Mouse (Mus musculus) Patski (cell line): ENCODE measurements at regions not wholly inside any gene's neighbourhood (a gene's known extent, or its start where the extent isn't known, plus 50 kb on each side); places are given as distances from the start of the nearest gene placed in this dataset.

Source experiments
- ATAC-seq: fragments of 100-300 bp; one replicate; pipeline ENCODE4 v1.8.0; 2021
- CTCF ChIA-PET: fragments of 350-600 bp; sonication (Branson Sonifier 250); formaldehyde crosslinking; loops from one replicate; lab custom pipeline; 2022; ENCODE audit warnings: inconsistent platforms; lab: Charles Lee
- POLR2A ChIA-PET: fragments of 350-600 bp; sonication (Branson Sonifier 250); formaldehyde crosslinking; loops from one replicate; lab custom pipeline; 2022; ENCODE audit warnings: antibody characterized with exemption, inconsistent platforms; lab: Charles Lee
- DNase-seq: peaks from one replicate; pipeline ENCODE4 v3.0.0-alpha.2; 2011; ENCODE audit warnings: low read depth, low spot score
- H3K27me3 ChIP-seq: fragments of 371-371 bp; one replicate; pipeline ENCODE4 v1.5.1; 2021
- CTCF ChIP-seq: fragments of 100-300 bp; IDR thresholded peaks from one replicate; pipeline ENCODE4 v1.5.1; 2021
- in situ Hi-C: fragments of 300-500 bp; cut with MboI; formaldehyde crosslinking; loops from 3 replicates; pipeline ENCODE4 v1.11.1; 2018; ENCODE audit warnings: low pct_unique_long_range_greater_than_20kb, mixed read lengths

- TF ChIP-seq CTCF, result no peak
- H3K27me3 ChIP-seq, result no peaks in the 10 kb centered on the region
- DNase-seq (no peak), ATAC-seq (no peak)
- CTCF ChIA-PET, result no interaction called here
- in situ Hi-C loops, result no loop called here
- POLR2A ChIA-PET, result interaction anchor here (1.0 kb wide), 1 partner anchor 10 kb away, joined by 3 read pairs; no protein-coding TSS in a partner anchor
Observed at GRCm38 (mm10) chr4:94082839-94083238, 473.5 kb upstream of the Gm10306 start.

GRCm38 (mm10) chr4:94094379-94094778 is 462.0 kb upstream of the Gm10306 start:
- ATAC-seq (peak; percentile 95), DNase-seq (peak; percentile 62)
- in situ Hi-C loops, result no loop called here
- no peaks in the 10 kb centered on the region for H3K27me3 ChIP-seq
- ChIA-PET CTCF (no interaction called here), POLR2A (no interaction called here)
- TF ChIP-seq CTCF, result no peak

GRCm38 (mm10) chr4:94106941-94107340 is 449.4 kb upstream of the Gm10306 start:
- in situ Hi-C loops, result no loop called here
- TF ChIP-seq CTCF, result no peak
- ATAC-seq (no peak), DNase-seq (no peak)
- CTCF ChIA-PET, result interaction anchor here (1.4 kb wide), 1 partner anchor 11 kb away, joined by 4 read pairs; no protein-coding TSS in a partner anchor
- POLR2A ChIA-PET, result no interaction called here
- H3K27me3 ChIP-seq, result no peaks in the 10 kb centered on the region

- no peak for ATAC-seq
- POLR2A ChIA-PET, result no interaction called here
- no peak for TF ChIP-seq CTCF
- no peaks in the 10 kb centered on the region for H3K27me3 ChIP-seq
- no peak for DNase-seq
- CTCF ChIA-PET, result no interaction called here
- in situ Hi-C loops, result no loop called here
Observed at GRCm38 (mm10) chr4:94116881-94117280, 439.5 kb upstream of the Gm10306 start.

GRCm38 (mm10) chr4:94124177-94124576 is 432.2 kb upstream of the Gm10306 start:
- no peak for DNase-seq
- no peak for TF ChIP-seq CTCF
- POLR2A ChIA-PET, result no interaction called here
- no peak for ATAC-seq
- in situ Hi-C loops, result no loop called here
- H3K27me3 ChIP-seq, result no peaks in the 10 kb centered on the region
- CTCF ChIA-PET, result interaction anchor here (1.6 kb wide), 1 partner anchor 9 kb away, joined by 3 read pairs; no protein-coding TSS in a partner anchor

GRCm38 (mm10) chr4:94137921-94138320 is 418.4 kb upstream of the Gm10306 start:
- TF ChIP-seq CTCF, result no peak
- POLR2A ChIA-PET, result no interaction called here
- DNase-seq, result peak; percentile 12
- CTCF ChIA-PET, result interaction anchor here (1.4 kb wide), 1 partner anchor 13 kb away, joined by 3 read pairs; no protein-coding TSS in a partner anchor
- in situ Hi-C loops, result no loop called here
- peak; percentile 60 for ATAC-seq
- no peaks in the 10 kb centered on the region for H3K27me3 ChIP-seq

- no peak for DNase-seq
- TF ChIP-seq CTCF, result no peak
- ATAC-seq, result no peak
- ChIA-PET CTCF (no interaction called here), POLR2A (no interaction called here)
- in situ Hi-C loops, result no loop called here
- no peaks in the 10 kb centered on the region for H3K27me3 ChIP-seq
Observed at GRCm38 (mm10) chr4:94144901-94145801, 411.2 kb upstream of the Gm10306 start.

GRCm38 (mm10) chr4:94147964-94148533 is 408.3 kb upstream of the Gm10306 start:
- no peaks in the 10 kb centered on the region for H3K27me3 ChIP-seq
- in situ Hi-C loops, result no loop called here
- POLR2A ChIA-PET, result no interaction called here
- no peak for DNase-seq
- TF ChIP-seq CTCF, result no peak
- CTCF ChIA-PET, result no interaction called here
- no peak for ATAC-seq

GRCm38 (mm10) chr4:94149056-94149455 is 407.3 kb upstream of the Gm10306 start:
- TF ChIP-seq CTCF, result no peak
- CTCF ChIA-PET, result no interaction called here
- POLR2A ChIA-PET, result no interaction called here
- ATAC-seq (no peak), DNase-seq (no peak)
- H3K27me3 ChIP-seq, result no peaks in the 10 kb centered on the region
- in situ Hi-C loops, result no loop called here

- ChIA-PET CTCF (no interaction called here), POLR2A (no interaction called here)
- TF ChIP-seq CTCF, result no peak
- H3K27me3 ChIP-seq, result no peaks in the 10 kb centered on the region
- ATAC-seq (no peak), DNase-seq (no peak)
- in situ Hi-C loops, result no loop called here
Observed at GRCm38 (mm10) chr4:94160620-94161019, 395.7 kb upstream of the Gm10306 start.

- no peaks in the 10 kb centered on the region for H3K27me3 ChIP-seq
- ChIA-PET POLR2A (no interaction called here), CTCF (no interaction called here)
- in situ Hi-C loops, result no loop called here
- ATAC-seq (peak; percentile 92), DNase-seq (no peak)
- TF ChIP-seq CTCF, result no peak
Observed at GRCm38 (mm10) chr4:94173096-94173495, 383.2 kb upstream of the Gm10306 start.
